Mouse (Mus musculus) liver, postnatal 0 days (tissue): ENCODE results near the gene Krt14.

Experiments
- CTCF ChIP-seq: sonication (generic); IDR thresholded peaks from 2 replicates; pipeline ENCODE4 v1.5.1; 2016; ENCODE audit warnings: antibody characterized with exemption, low read depth
- EP300 ChIP-seq: IDR thresholded peaks from 2 replicates; pipeline ENCODE4 v1.6.1; 2016; ENCODE audit warnings: antibody characterized with exemption, low read depth, mild to moderate bottlenecking

GRCm38 (mm10) chr11:100178307-100178706, 29.0 kb downstream of the Krt14 start:
- no peak for TF ChIP-seq EP300
- no peak for TF ChIP-seq CTCF
